Mouse (Mus musculus) thymus, adult 2 months (tissue): ENCODE results near the gene Hspa4. TPM values are rescaled to one million over a fixed set of nuclear protein-coding genes. Genes with fewer than 3 reads are reported as not detected.
"Not testable (repeated sequence)": the region's sequence is repeated elsewhere in the genome, so short reads cannot be mapped to it uniquely, and the experiment has no call there.

Experiments used
- DNase-seq: peaks from one replicate; pipeline ENCODE4 v3.0.0; 2021
- H3K27ac ChIP-seq: fragments of 200-500 bp; 2 replicates; pipeline ENCODE4 v1.5.1; 2012; ENCODE audit warnings: low read length, control low read depth; ENCODE audit not compliant: control insufficient read depth, insufficient read depth
- H3K27me3 ChIP-seq: fragments of 200-500 bp; 2 replicates; pipeline ENCODE4 v1.6.1; 2012; ENCODE audit warnings: mild to moderate bottlenecking, low read length, moderate library complexity, mixed read lengths; ENCODE audit not compliant: control insufficient read depth, insufficient read depth
- H3K36me3 ChIP-seq: fragments of 200-500 bp; 2 replicates; pipeline ENCODE4 v1.6.1; 2012; ENCODE audit warnings: mild to moderate bottlenecking, low read length, moderate library complexity; ENCODE audit not compliant: control insufficient read depth, insufficient read depth
- H3K4me1 ChIP-seq: fragments of 200-500 bp; replicated peaks from 2 replicates; pipeline ENCODE4 v1.6.1; 2012; ENCODE audit warnings: low read length; ENCODE audit not compliant: control insufficient read depth, insufficient read depth
- H3K4me3 ChIP-seq: fragments of 200-500 bp; 2 replicates; pipeline ENCODE4 v1.5.1; 2012; ENCODE audit warnings: mild to moderate bottlenecking, low read length, control low read depth, moderate library complexity; ENCODE audit not compliant: control insufficient read depth, insufficient read depth
- CTCF ChIP-seq: fragments of 200-500 bp; IDR thresholded peaks from 2 replicates; pipeline ENCODE4 v1.5.1; 2012; ENCODE audit warnings: mild to moderate bottlenecking, control low read depth, low read length, moderate library complexity, borderline replicate concordance; ENCODE audit not compliant: control insufficient read depth, poor library complexity, insufficient read depth; ENCODE audit errors: extremely low read depth
- POLR2A ChIP-seq: fragments of 200-500 bp; IDR thresholded peaks from 2 replicates; pipeline ENCODE4 v1.6.1; 2012; ENCODE audit warnings: mild to moderate bottlenecking, low read length, control low read depth, moderate library complexity; ENCODE audit not compliant: control insufficient read depth, poor library complexity, insufficient read depth; ENCODE audit errors: extremely low read depth
- WGBS: fragments of 180-500 bp; shearing (Covaris S2); methylation state at CpG from one replicate; pipeline ENCODE4 v1.1.7; 2018; 5-methylcytosine and 5-hydroxymethylcytosine counted together
- polyA plus RNA-seq: library from polyadenylated mRNA; depleted of rRNA; stranded (reverse); fragments of >200 nt; gene quantifications from 2 replicates; pipeline ENCODE4 v1.2.3, GENCODE M21; 2012

Gene Hspa4
- polyA plus RNA-seq, 1 experiment, result 29.3 TPM

- Histone ChIP-seq H3K36me3 (no peaks in the 10 kb centered on the region), H3K4me3 (no peak overlapping the region), H3K27ac (no peak overlapping the region), H3K4me1 (no peaks in the 10 kb centered on the region), H3K27me3 (no peaks in the 10 kb centered on the region)
- no peak for DNase-seq
- TF ChIP-seq POLR2A, result no peak
- TF ChIP-seq CTCF, result no peak
- 95% methylated on average over 7 of the region's 7 CpGs for WGBS
Observed at GRCm38 (mm10) chr11:53318041-53318440, 17.8 kb upstream of the Hspa4 start.

DNA sequence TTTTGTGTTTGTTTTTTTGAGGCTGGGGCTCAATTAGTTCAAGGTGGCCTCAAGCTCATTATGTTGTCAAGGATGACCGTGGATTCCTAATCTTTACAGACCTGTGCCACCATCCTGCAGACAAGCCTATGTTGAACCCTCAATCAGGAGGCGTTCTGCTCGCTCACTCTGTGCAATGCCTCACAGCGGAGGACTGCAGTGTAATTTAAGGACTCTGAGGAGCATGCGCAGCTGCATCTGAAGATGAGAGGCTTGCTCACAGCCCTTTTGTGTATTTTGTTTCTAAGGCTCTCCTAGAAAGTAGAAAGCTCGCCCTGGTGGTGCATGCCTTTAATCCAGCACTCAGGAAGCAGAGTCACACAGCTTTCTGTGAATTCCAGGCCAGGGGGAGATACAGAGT is 16.7 kb upstream of the Hspa4 start:
- WGBS, result 83% methylated on average over 6 of the region's 6 CpGs
- Histone ChIP-seq H3K36me3 (no peaks in the 10 kb centered on the region), H3K4me3 (no peak overlapping the region), H3K4me1 (no peaks in the 10 kb centered on the region), H3K27me3 (no peaks in the 10 kb centered on the region), H3K27ac (no peak overlapping the region)
- no peak for DNase-seq
- TF ChIP-seq POLR2A (no peak), CTCF (no peak)

GRCm38 (mm10) chr11:53314770-53315173 is 14.5 kb upstream of the Hspa4 start:
- H3K27ac ChIP-seq, result no peak overlapping the region
- no peaks in the 10 kb centered on the region for H3K4me1 ChIP-seq
- no peaks in the 10 kb centered on the region for H3K27me3 ChIP-seq
- no peak for DNase-seq
- WGBS, result 88% methylated on average over 1 of the region's 1 CpGs
- no peak for TF ChIP-seq CTCF
- TF ChIP-seq POLR2A, result no peak
- H3K36me3 ChIP-seq, result no peaks in the 10 kb centered on the region
- H3K4me3 ChIP-seq, result no peak overlapping the region

- H3K27me3 ChIP-seq, DNase-seq, H3K4me3 ChIP-seq, H3K4me1 ChIP-seq, H3K36me3 ChIP-seq, H3K27ac ChIP-seq: not testable (repeated sequence)
- WGBS, result 13% methylated on average over 1 of the region's 1 CpGs
Observed at GRCm38 (mm10) chr11:53312823-53313222, 12.6 kb upstream of the Hspa4 start.

DNA sequence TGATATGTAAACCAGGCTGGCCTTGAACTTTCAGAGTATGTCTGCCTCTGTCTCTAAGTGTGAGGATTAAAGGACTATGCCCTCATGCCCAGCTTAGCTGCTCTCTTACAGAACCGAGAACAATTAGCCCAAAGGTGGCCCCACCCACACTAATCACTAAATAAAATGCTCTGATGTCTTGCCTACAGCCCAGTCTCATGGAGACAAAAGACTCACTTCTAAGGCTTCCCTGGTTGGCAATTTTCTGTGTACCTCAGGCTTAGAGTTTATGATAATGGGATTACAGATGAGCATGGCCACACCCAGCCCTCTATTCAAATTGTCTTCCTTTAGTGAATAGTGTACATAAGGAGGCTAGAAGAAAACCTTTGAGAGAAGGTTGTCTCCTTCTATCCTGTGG is 11.1 kb upstream of the Hspa4 start:
- H3K4me1 ChIP-seq, result peaks cover 6% of the 10 kb centered on the region
- H3K27ac ChIP-seq, result no peak overlapping the region
- no peaks in the 10 kb centered on the region for H3K27me3 ChIP-seq
- DNase-seq, result no peak
- no peaks in the 10 kb centered on the region for H3K36me3 ChIP-seq
- 86% methylated on average over 1 of the region's 1 CpGs for WGBS
- no peak overlapping the region for H3K4me3 ChIP-seq
- TF ChIP-seq CTCF (no peak), POLR2A (no peak)

DNA sequence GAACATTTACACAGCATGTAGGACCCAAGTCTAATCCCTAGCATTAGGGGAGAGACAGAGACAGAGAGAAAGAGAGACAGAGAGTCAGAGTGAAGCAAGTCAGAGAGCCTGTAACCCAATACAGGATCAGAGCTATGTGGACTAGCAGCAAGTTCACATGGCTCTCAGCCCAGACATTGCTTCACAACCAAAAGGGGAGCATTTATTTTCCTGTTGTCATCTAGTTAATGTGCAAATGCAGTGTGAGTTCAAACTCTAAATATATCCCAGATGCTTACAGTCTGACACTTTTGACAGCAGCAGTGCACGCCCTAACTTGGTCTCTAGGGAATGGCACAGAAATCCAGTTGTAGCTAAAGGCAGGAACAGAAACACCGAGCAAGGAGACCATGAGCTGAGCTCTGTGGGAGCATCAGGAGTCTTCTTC is 8.6 kb upstream of the Hspa4 start:
- no peaks in the 10 kb centered on the region for H3K36me3 ChIP-seq
- DNase-seq, result no peak
- no peak overlapping the region for H3K27ac ChIP-seq
- 92% methylated on average over 2 of the region's 2 CpGs for WGBS
- no peaks in the 10 kb centered on the region for H3K27me3 ChIP-seq
- no peak overlapping the region for H3K4me3 ChIP-seq
- TF ChIP-seq POLR2A (no peak), CTCF (no peak)
- peaks cover 6% of the 10 kb centered on the region for H3K4me1 ChIP-seq

DNA sequence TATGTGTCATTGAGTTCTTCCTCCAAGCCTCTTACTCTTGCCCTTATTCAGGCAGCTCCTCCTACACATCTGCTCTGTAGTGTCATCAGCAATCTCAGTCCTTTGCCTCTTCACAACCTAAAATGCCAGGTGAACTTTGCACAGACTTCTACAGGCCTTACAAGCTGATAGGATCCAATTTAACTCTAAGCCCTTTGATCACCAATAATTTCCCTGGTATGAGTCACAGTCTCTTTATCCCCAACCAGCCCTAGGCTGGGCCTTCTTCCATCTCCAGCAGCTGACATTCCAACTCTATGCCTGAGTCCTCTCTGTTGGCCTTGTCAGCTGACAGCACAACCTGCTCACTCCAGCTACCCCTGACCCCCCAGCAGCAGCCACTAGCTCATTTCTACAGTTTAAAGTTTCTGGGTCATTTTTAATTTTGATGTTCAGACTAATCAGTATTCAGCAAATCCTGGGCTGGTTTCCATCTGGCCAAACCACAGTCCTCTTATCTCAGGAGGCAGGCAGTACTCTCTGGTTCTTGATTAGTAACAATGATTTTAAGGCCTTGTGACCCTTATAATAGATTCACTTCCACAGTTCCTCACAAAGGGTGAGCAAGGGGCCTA is 8.1 kb upstream of the Hspa4 start:
- Histone ChIP-seq H3K27me3 (no peaks in the 10 kb centered on the region), H3K27ac (no peak overlapping the region), H3K36me3 (no peaks in the 10 kb centered on the region), H3K4me3 (no peak overlapping the region), H3K4me1 (peaks cover 6% of the 10 kb centered on the region)
- no peak for DNase-seq
- TF ChIP-seq POLR2A, result no peak
- no peak for TF ChIP-seq CTCF
